Comparison of ENCODE assay signal across 24 mouse cellular contexts in the genomic region with DNA sequence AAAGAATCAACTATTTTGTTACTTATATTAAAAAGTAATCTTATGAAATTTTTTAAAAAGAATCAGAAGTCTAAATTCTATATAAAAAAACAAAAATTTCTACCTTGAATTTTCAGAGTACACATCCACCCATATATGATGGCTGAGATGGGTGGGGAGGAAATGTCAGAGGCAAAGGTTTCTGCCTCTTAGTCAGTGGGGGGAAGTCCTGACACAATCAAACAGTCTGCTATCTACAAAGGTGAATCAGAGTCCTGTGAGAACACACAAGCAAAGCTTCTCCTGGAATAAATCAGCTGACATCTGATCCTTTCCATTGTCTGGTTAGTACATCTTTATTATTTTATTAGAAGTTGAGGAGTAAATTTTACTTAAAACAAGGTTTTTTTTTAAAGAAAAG. TPM values are rescaled to one million over a fixed set of nuclear protein-coding genes. Genes with fewer than 3 reads are reported as not detected.
DNase-seq lines count a peak whose midpoint lies in the region; ATAC-seq lines count a peak whose summit lies in the region.
"Had no signal": no experiment of that assay in that cellular context is flagged by ENCODE, and none has a peak within 500 bp of the region (broad histone marks: within the 10 kb centered on the region; RNA-seq: fewer than 3 reads in every experiment).

A gene (plus strand): TSS at position 216 of the 400 bp plus-strand sequence.

- ATAC-seq in activated CD4-positive, CD25-positive, alpha-beta regulatory T cell, adult 4 months = peak; percentile 51
- ATAC-seq: forebrain, embryonic 15.5 days; intestine, embryonic 16.5 days; midbrain, embryonic 13.5 days had no signal

- peak; percentile 21 for DNase-seq in lung, postnatal 25 days (ENCODE audit: low spot score)
- DNase-seq in lung, postnatal 36 days = no peak
- DNase-seq in CD4-positive helper T cell, adult 2 months (ENCODE audit: low read depth, low spot score) = peak; percentile 76
- peak; percentile 79 for DNase-seq in naive thymus-derived CD4-positive, alpha-beta T cell, adult 2 months (ENCODE audit: low read depth)
- no peak for DNase-seq in adrenal gland, postnatal 4 days (ENCODE audit: low spot score in 2 of 2)
- DNase-seq in left cerebral cortex, postnatal 10 days (ENCODE audit: extremely low spot score in 1 of 2, low spot score in 2 of 2) = no peak
- DNase-seq: adrenal gland, postnatal 14 days; cerebellum, adult 9-10 months; gastrocnemius, postnatal 10 days; heart, postnatal 4 days; kidney, postnatal 36 days; right cerebral cortex, adult 18-20 months; right cerebral cortex, postnatal 4 days had no signal

- intact Hi-C loops in left cerebral cortex, postnatal 10 days (cut with DNase I) = no loop called here

RNA-seq across cellular contexts. Expression of the gene that starts here (rescaled TPM):
- 1,000 to 10,000 TPM; 2,094 to 2,461 TPM for polyA plus RNA-seq in activated CD4-positive, CD25-positive, alpha-beta regulatory T cell, adult 4 months (2017; shearing (Covaris generic))
- 1 to 10 TPM in 1 of 2 experiments, under 1 TPM in 1; 0.71 to 1.6 TPM for total RNA-seq in adrenal gland, postnatal 4 days (2021)
- not detected for total RNA-seq in left cerebral cortex, postnatal 10 days (2021)
- total RNA-seq: gastrocnemius, postnatal 10 days; left cerebral cortex, adult 18-20 months; left cerebral cortex, postnatal 36 days; MEL had no signal
- polyA plus RNA-seq: forebrain, embryonic 15.5 days; heart, embryonic 10.5 days; hindbrain, embryonic 15.5 days; kidney, embryonic 14.5 days; midbrain, embryonic 13.5 days; neural tube, embryonic 13.5 days had no signal

Comparison
In these comparisons a context has a peak if more than half of its experiments do, and no peak if none do; other contexts are left out.
1. DNase-seq: peak in lung, postnatal 25 days (single experiment), CD4-positive helper T cell, adult 2 months (single experiment) and naive thymus-derived CD4-positive, alpha-beta T cell, adult 2 months (single experiment); none in lung, postnatal 36 days (single experiment), adrenal gland, postnatal 4 days (0 of 2) and left cerebral cortex, postnatal 10 days (0 of 2).